Mouse (Mus musculus) embryonic facial prominence, embryonic 15.5 days (tissue): ENCODE results near the gene Mylk. TPM values are rescaled to one million over a fixed set of nuclear protein-coding genes. Genes with fewer than 3 reads are reported as not detected.

Experiments
- ATAC-seq: fragments of 200-750 bp; cut with Nextera tagmentation; 2 replicates; pipeline ENCODE4 v1.8.0; 2017; ENCODE audit warnings: low read depth, moderate TSS enrichment; ENCODE audit not compliant: insufficient number of reproducible peaks, low FRiP score, low TSS enrichment
- H3K27ac ChIP-seq: fragments of 300-500 bp; sonication (generic); replicated peaks from 2 replicates; pipeline ENCODE4 v1.5.1; 2015; ENCODE audit warnings: mild to moderate bottlenecking, inconsistent platforms
- H3K27me3 ChIP-seq: fragments of 300-500 bp; sonication (generic); 2 replicates; pipeline ENCODE4 v1.6.1; 2015; ENCODE audit warnings: inconsistent platforms
- H3K36me3 ChIP-seq: fragments of 300-500 bp; sonication (generic); 2 replicates; pipeline ENCODE4 v1.6.1; 2015; ENCODE audit warnings: mild to moderate bottlenecking, inconsistent platforms
- H3K4me1 ChIP-seq: fragments of 300-500 bp; sonication (generic); 2 replicates; pipeline ENCODE4 v1.6.1; 2015; ENCODE audit warnings: inconsistent platforms
- H3K4me2 ChIP-seq: fragments of 300-500 bp; sonication (generic); replicated peaks from 2 replicates; pipeline ENCODE4 v1.6.1; 2015; ENCODE audit warnings: mild to moderate bottlenecking, inconsistent platforms
- H3K4me3 ChIP-seq: fragments of 300-500 bp; sonication (generic); replicated peaks from 2 replicates; pipeline ENCODE4 v1.5.1; 2015; ENCODE audit warnings: mild to moderate bottlenecking, inconsistent platforms
- H3K9ac ChIP-seq: fragments of 300-500 bp; sonication (generic); 2 replicates; pipeline ENCODE4 v1.6.1; 2015; ENCODE audit warnings: inconsistent platforms
- H3K9me3 ChIP-seq: fragments of 300-500 bp; sonication (generic); replicated peaks from 2 replicates; pipeline ENCODE4 v1.6.1; 2016; ENCODE audit warnings: inconsistent platforms
- WGBS: fragments of 180-500 bp; shearing (Covaris S2); methylation state at CpG from one replicate; pipeline ENCODE4 v1.1.7; 2015; 5-methylcytosine and 5-hydroxymethylcytosine counted together
- polyA plus RNA-seq: library from polyadenylated mRNA; unstranded; fragments of >200 nt; fragmentation: Nextera tagmentation; extraction: Ambion mirVana; gene quantifications from 2 replicates; pipeline ENCODE4 v1.2.1, GENCODE M21; 2015

Mylk gene
- polyA plus RNA-seq, 1 experiment from 2014 or later = 28.1 TPM

DNA sequence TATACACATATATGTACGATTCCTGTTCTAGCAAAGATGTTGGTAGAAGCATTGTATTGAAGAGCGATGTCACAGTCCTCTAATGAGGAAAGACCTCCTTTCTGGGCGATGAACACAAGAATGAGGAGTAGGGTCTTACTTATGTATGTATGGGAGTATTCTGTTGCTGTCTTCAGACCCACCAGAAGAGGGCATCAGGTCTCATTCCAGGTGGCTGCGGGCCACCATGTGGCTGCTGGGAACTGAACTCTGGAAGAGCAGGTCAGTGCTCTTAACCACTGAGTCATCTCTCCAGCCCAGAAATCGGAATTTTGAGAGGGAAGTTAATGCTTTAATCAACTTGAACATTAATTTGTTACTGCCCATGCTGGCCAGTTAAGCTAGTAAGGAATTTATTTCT, 279.3 kb downstream of the Mylk start:
- Histone ChIP-seq H3K4me2 (no peak overlapping the region), H3K4me3 (no peak overlapping the region), H3K27me3 (peaks cover 11% of the 10 kb centered on the region), H3K9ac (no peak overlapping the region), H3K27ac (no peak overlapping the region), H3K4me1 (no peaks in the 10 kb centered on the region; the same call in 1 of the 2 replicates), H3K36me3 (0 out of 2 replicates have a peak, but pooled peaks cover 9% of the 10 kb centered on the region), H3K9me3 (no peaks in the 10 kb centered on the region)
- no peak for ATAC-seq
- 83% methylated on average over 5 of the region's 5 CpGs for WGBS

DNA sequence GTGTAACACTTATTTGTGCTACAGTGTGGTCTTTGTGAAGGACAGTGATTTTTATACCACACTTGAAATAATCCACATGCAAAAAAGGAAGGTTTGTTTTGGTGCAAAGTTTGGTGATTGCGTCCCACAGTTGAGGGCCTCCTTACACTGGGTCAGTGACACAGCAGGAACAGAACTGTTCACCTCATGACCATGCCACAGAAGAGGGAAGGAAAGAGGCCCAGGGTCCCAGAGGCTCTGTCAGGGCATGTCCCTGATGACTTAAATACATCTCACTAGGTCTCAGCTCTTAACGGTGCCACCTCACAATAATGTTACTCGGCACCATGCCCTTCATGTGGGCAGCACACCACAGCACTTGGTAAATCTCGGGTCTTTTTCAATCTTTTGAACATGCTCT, 280.3 kb downstream of the Mylk start:
- Histone ChIP-seq H3K27ac (no peak overlapping the region), H3K9ac (no peak overlapping the region), H3K27me3 (peaks cover 3% of the 10 kb centered on the region), H3K4me2 (no peak overlapping the region), H3K4me1 (no peaks in the 10 kb centered on the region; the same call in 1 of the 2 replicates), H3K36me3 (0 out of 2 replicates have a peak, but pooled peaks cover 10% of the 10 kb centered on the region), H3K4me3 (no peak overlapping the region), H3K9me3 (no peaks in the 10 kb centered on the region)
- no peak for ATAC-seq
- 92% methylated on average over 4 of the region's 4 CpGs for WGBS

DNA sequence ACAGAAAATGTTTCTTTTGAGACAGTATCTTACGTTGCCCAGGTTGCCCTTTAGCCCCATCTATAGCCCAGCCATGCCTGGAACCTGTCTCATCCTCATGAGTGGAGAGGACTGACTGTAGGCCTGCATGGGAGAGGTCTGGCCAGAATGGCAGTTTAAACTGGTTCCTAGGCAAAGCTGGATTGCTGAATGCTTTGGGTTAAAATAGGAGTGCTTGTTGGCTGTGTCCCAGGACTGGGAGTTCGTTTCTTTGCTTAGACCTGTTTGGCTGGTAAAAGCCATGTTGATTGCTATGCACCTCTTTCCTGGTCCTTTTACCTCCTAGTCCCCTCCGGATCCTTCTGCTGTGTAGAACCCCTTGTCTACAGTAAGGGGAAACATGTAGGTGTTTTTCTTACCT, 288.2 kb downstream of the Mylk start:
- Histone ChIP-seq H3K9ac (no peak overlapping the region), H3K27me3 (no peaks in the 10 kb centered on the region), H3K9me3 (no peaks in the 10 kb centered on the region), H3K4me3 (no peak overlapping the region), H3K27ac (peak overlapping the region; percentile 79), H3K4me2 (0 out of 2 replicates have a peak overlapping the region, but pooled peaks have one; percentile 10), H3K36me3 (peaks cover 12% of the 10 kb centered on the region; the same call in 1 of the 2 replicates), H3K4me1 (no peaks in the 10 kb centered on the region)
- no peak for ATAC-seq
- WGBS = 60% methylated on average over 3 of the region's 3 CpGs

DNA sequence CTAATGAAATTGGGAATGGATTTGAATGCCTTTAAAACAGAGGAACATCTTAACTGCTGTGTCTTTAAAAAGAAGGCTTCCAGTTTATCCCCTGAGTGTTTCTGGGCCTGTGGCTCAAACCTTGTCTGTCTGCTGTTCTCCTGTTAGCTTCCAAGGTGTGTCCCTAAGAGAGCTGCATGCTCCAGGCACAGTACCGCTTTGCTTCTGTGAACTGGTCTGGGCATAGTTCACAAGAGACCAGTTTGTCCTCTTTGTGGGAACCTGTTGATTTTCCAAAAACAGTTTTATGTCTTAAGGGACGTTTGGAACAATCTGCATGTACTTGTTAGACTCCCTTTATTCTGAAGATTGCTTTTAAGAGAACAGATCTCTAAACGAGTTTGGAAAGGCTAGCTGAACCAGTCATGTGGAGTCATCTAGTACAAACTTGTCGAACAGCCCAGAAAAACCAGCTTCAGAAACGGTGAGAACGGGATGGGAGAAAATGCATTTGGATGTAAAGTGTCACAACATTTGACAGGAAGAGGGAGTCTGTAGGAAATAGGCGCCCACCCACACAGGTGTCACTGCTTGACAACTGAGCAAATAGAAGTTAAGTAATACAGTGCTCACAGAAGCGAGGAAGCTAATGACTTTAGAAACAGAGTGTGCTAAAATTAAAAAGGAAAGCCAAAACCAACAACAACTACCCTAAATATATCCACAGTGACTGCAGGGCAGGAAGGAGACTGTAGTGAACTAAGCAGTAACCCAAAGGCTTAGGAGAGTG, 289.0 kb downstream of the Mylk start:
- ATAC-seq = 0 out of 2 replicates have a peak, but pooled peaks have one; percentile 60
- H3K4me1 ChIP-seq = no peaks in the 10 kb centered on the region
- no peak overlapping the region for H3K9ac ChIP-seq
- H3K36me3 ChIP-seq = peaks cover 9% of the 10 kb centered on the region; the same call in 1 of the 2 replicates
- H3K9me3 ChIP-seq = no peaks in the 10 kb centered on the region
- no peaks in the 10 kb centered on the region for H3K27me3 ChIP-seq
- H3K27ac ChIP-seq = peak overlapping the region; percentile 79
- no peak overlapping the region for H3K4me3 ChIP-seq
- 61% methylated on average over 8 of the region's 8 CpGs for WGBS
- 0 out of 2 replicates have a peak overlapping the region, but pooled peaks have one; percentile 10 for H3K4me2 ChIP-seq

DNA sequence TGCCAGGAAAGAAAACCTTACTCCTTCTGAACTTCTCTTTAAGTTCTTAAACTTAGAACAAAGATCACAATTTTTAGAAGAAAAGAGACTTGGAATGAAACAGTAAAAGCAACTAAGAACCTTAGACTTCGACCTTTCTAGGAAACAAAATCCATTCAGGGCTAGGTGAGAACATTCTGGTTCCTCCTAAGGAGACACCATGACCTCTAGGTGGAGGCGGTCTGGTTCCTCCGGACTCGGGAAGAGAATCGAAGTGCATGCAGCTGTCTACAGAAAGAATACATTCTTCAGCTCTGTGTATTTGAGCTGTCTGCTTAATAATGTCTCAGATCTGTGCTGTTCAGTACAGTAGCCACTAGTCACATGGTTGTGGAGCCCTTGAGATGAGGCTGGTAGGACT, 290.0 kb downstream of the Mylk start:
- H3K9ac ChIP-seq = no peak overlapping the region
- no peaks in the 10 kb centered on the region for H3K27me3 ChIP-seq
- H3K36me3 ChIP-seq = peaks cover 12% of the 10 kb centered on the region
- 0 out of 2 replicates have a peak overlapping the region, but pooled peaks have one; percentile 79 for H3K27ac ChIP-seq
- no peak for ATAC-seq
- H3K4me3 ChIP-seq = no peak overlapping the region
- H3K4me2 ChIP-seq = no peak overlapping the region
- WGBS = 83% methylated on average over 5 of the region's 5 CpGs
- no peaks in the 10 kb centered on the region for H3K9me3 ChIP-seq
- no peaks in the 10 kb centered on the region for H3K4me1 ChIP-seq

DNA sequence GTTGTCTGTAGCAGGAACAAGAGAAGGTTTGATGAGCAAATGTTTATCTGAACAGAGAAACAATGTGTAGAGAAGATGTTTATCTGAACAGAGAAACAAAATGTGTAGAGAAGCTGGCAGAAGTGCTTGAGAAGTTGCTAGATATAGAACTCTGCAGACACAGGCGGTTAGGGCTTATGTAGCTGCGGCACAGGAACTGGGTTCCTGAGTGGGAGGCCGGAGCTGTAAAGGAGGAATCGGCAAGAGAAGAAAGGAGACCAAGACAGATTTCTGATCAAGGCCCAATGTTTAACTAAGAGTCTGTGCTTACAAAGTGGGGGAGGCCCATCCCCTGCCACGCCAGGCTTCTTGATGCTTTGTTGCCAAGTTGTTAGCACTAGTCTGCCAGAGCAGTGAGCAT, 291.7 kb downstream of the Mylk start:
- H3K4me1 ChIP-seq = no peaks in the 10 kb centered on the region
- no peak for ATAC-seq

DNA sequence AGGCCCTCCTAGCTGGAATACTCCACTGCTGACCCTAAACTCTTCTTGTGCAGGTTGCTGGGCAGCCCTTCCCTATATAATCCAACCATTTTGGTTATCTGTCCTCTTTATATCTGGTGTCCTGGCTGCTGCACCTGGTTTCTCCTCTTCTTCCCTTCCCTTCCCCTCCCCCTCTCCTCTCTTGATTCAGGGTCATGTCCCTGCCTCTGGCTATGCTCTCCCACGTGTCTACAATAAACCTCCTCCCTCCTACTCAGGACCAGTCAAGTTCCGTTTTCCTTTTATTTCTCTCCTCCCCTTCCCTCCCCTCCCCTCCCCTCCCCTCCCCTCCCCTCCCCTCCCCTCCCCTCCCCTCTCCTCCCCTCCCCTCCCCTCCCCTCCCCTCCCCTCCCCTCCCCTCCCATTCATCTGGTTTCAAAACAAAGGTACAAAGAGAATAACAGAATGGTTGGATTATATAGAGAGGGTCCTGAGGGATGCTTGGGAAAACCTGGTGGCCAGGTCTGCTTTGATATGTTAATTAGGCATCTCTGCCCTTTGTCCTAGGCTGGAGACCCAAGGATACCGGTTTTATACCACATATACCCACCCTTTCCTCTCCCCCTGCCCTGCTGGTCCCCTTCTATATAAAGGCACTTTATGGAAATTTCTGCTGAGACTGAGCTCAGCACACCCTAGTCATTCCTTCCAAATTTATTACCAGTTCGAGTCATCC, 293.5 kb downstream of the Mylk start:
- no peak overlapping the region for H3K27ac ChIP-seq

More for the DNA sequence above, 291.7 kb downstream of the Mylk start:
- Histone ChIP-seq H3K9me3 (no peaks in the 10 kb centered on the region), H3K4me2 (no peak overlapping the region), H3K27ac (no peak overlapping the region), H3K9ac (no peak overlapping the region), H3K27me3 (no peaks in the 10 kb centered on the region), H3K4me3 (no peak overlapping the region), H3K36me3 (peaks cover 18% of the 10 kb centered on the region)
- 75% methylated on average over 5 of the region's 5 CpGs for WGBS

DNA sequence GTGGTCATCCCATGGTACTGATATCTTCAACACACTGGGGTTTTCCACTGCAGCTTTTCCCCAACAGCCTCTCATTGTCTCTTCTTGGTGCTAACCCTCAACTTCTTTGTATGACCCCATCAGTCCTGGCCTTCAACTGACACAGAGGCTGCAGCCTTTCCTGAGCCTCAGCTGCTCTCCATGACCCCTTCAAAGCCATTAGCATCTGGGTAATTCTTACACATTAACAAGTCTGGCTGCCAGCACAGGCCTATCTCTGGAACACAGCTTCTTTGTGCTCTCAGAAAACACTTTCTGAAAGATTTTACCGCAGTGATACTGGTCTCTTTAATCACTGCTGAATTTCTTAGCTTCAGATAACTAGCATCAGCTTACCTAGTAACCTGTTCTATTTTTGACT, 295.1 kb downstream of the Mylk start:
- Histone ChIP-seq H3K9ac (no peak overlapping the region), H3K36me3 (peaks cover 26% of the 10 kb centered on the region), H3K27ac (no peak overlapping the region), H3K9me3 (no peaks in the 10 kb centered on the region), H3K27me3 (no peaks in the 10 kb centered on the region), H3K4me2 (no peak overlapping the region), H3K4me1 (no peaks in the 10 kb centered on the region), H3K4me3 (no peak overlapping the region)
- ATAC-seq = no peak
- 59% methylated on average over 1 of the region's 1 CpGs for WGBS

More for the DNA sequence above, 293.5 kb downstream of the Mylk start:
- no peak overlapping the region for H3K9ac ChIP-seq
- 17% methylated on average over 4 of the region's 4 CpGs for WGBS
- H3K9me3 ChIP-seq = no peaks in the 10 kb centered on the region
- ATAC-seq = no peak
- H3K4me2 ChIP-seq = no peak overlapping the region
- H3K4me1 ChIP-seq = no peaks in the 10 kb centered on the region
- H3K27me3 ChIP-seq = no peaks in the 10 kb centered on the region
- no peak overlapping the region for H3K4me3 ChIP-seq
- peaks cover 26% of the 10 kb centered on the region for H3K36me3 ChIP-seq

DNA sequence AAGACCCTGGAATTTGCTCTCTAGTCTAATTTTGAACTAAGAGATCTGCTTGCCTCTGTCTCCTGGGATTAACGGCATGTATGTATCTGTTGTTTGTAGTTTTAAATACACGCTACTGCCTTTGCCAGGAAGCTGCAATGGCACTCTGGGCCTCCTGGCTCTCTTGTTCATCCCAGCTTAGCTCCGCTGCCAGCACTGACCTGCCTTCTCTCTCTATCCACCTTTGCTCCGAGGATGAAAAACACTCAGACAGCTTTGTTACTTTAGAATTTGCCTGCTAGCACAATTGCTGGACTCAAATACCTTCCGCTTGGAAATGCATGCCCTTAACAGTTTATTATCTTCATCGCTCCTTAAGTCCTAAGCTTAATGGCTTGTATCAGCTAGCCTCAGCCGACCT, 296.0 kb downstream of the Mylk start:
- Histone ChIP-seq H3K9me3 (no peaks in the 10 kb centered on the region), H3K4me1 (no peaks in the 10 kb centered on the region), H3K4me3 (no peak overlapping the region), H3K9ac (no peak overlapping the region), H3K4me2 (no peak overlapping the region), H3K36me3 (peaks cover 26% of the 10 kb centered on the region), H3K27me3 (no peaks in the 10 kb centered on the region), H3K27ac (no peak overlapping the region)
- 78% methylated on average over 7 of the region's 7 CpGs for WGBS
- ATAC-seq = no peak

DNA sequence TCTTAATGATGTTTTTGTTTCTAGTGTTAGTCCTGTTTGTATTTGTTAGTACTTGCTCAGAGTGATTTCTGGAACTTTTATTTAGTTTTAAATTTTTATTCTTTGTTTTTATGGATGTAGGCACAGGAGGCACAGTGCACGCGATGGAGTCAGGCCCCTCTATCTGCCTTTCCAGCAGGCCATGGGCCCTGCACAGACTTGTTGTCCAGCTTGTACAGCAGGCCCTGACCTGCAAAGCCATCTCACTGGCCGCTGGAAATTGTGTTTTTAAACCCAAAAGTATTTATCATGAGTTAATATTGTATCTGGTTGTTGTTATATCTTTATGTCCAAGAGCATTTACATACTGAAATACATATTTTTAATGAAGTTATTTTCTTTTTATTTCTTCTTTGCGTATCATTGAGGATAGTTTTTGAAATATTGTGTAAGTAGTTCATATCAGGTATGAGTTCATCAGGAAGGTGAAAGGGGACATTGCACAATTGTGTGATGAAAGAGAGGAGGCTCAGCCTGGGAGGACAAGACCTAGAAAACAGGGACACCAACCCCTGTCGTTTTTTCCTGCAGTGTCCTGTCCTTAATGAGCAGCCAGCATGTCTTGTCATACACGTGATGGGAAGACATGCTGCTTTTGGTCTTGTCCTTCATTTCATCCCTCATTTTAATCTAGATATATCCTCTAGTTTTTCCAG, 301.2 kb downstream of the Mylk start:
- WGBS = 73% methylated on average over 6 of the region's 6 CpGs
- Histone ChIP-seq H3K4me2 (no peak overlapping the region), H3K27me3 (no peaks in the 10 kb centered on the region), H3K36me3 (peaks cover 14% of the 10 kb centered on the region; the same call in 1 of the 2 replicates), H3K9ac (no peak overlapping the region), H3K9me3 (no peaks in the 10 kb centered on the region), H3K4me3 (no peak overlapping the region), H3K4me1 (no peaks in the 10 kb centered on the region), H3K27ac (no peak overlapping the region)
- no peak for ATAC-seq
